Mouse (Mus musculus) fibroblast of lung, adult 2 months (primary cell): ENCODE measurements at regions not wholly inside any gene's neighbourhood (a gene's known extent, or its start where the extent isn't known, plus 50 kb on each side); places are given as distances from the start of the nearest gene placed in this dataset.

Experiments
- DNase-seq: peaks from one replicate; pipeline ENCODE4 v3.0.0-alpha.2; 2011; ENCODE audit warnings: low read depth

GRCm38 (mm10) chr6:140368354-140369069, 55.3 kb upstream of the Plekha5 start:
- DNase-seq: no peak

GRCm38 (mm10) chr6:140367303-140367702, 56.6 kb upstream of the Plekha5 start:
- DNase-seq: no peak

DNA sequence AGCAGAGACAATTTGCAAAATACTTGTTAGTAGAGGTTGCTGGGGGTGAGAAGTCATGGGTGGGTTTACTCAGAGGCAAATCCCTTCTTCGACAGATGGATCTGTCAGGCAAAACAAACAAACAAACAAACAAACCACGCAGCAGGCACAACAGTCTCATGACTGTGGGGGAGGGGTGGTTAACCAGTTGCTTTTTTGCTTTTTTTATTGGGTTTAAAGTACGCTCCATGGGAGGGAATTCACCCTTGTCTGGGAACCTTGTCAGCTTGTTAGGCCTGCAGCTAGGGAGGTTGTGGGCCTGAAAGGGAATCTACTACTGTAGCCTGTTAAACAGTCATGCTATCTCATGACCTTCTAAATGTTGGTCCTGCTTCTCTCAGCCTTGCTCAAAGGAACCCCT, 57.1 kb upstream of the Plekha5 start:
- no peak for DNase-seq

- no peak for DNase-seq
These were observed 62.9 kb upstream of the Plekha5 start for GRCm38 (mm10) chr6:140360996-140361395.

- DNase-seq: no peak
These were observed 66.0 kb upstream of the Plekha5 start for GRCm38 (mm10) chr6:140357901-140358300.

DNA sequence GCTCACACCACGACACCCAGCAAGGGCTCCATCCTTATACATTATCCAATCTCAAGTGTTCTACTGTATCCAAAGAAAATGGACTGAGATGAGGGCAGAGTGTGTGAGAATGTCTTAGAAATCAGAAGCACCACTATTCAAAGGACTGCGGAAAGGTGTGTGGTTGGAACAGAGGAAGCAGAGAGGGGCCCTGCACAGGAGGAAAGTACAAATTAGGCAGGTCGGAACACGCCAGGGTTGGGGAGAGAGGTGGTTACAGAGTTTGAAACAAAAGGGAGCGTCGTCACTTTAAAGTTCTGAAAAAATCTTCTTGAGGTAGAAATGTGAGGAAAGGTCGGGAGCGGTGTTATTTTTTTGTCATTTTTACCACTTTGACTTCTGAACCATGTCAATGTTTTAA, 66.6 kb upstream of the Plekha5 start:
- DNase-seq: no peak

GRCm38 (mm10) chr6:140354082-140354481, 69.8 kb upstream of the Plekha5 start:
- no peak for DNase-seq

- no peak for DNase-seq
These were observed 70.2 kb upstream of the Plekha5 start for GRCm38 (mm10) chr6:140353610-140354009.

DNA sequence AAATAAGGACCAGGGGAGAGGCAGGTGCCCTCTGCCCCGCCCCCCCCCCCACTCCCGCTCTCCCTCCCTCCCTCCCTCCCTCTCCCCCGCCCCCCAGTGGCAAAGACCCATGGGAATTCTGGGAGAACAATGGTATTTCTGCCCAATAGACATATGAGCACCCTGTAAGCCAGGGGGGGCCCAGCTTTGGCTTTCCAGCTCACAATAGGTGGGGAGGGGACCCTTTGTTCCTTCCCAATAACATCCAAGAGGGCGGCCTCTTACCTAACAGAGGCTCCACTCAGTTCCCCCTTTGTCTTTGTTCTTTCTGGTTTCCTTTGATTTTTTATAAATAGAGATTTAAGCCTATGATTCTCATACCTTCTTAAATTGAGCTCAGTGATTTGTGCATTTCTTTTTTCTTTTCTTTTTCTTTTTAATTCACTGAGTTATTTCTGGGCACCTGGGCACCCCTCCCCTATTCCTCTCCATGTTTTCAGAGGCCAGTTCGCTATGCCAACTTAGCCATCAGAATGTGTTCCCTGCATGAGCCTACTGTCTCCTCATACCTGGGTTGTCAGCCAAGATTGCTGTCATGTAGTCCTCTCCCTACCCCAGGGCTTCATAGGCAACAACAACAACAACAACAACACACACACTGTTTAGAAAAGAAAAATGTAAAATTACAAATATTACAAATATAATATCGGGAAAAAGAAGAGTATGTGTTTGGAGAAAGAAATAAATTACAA, 72.3 kb upstream of the Plekha5 start:
- no peak for DNase-seq

GRCm38 (mm10) chr6:140348578-140348977, 75.3 kb upstream of the Plekha5 start:
- DNase-seq: no peak

DNA sequence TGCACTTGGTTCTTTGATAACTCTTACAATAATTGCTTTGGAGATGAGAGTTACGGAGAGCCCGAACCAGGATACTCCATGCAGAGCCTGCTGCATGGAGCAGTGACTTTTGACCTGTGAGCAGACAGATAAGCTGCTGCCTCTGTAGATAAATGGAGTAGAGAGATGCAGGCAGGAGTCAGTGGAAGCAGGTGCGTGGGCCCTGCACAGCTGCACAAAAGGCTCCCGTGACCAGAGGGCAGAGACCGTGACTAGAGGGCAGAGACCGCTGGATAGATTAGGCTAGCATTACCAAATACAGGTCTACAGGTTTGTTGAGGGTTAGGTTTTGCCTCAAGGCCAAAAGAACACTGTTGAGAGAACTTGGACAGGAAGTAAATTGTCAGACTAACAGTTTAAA, 76.9 kb upstream of the Plekha5 start:
- no peak for DNase-seq

DNA sequence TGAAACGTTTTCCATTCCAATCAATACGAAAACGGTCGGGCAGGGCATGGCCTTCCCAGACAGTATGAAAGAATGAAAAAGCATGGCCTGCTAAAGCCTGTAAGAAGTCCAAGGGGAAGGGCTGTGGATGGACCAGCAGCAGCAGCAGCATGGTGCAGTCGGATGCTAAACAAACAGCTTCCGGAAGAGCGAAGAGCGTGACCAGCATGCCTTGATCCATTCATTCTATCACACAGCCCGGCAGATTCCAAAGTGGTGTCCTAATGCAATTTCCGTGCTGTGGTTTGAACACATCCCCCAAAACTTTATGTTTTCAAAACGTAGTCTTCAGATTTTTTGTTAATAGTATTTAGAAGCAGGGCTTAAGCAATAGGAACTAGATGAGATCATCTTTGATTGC, 80.2 kb upstream of the Plekha5 start:
- DNase-seq: no peak

GRCm38 (mm10) chr6:140342881-140343280, 81.0 kb upstream of the Plekha5 start:
- DNase-seq: no peak

DNA sequence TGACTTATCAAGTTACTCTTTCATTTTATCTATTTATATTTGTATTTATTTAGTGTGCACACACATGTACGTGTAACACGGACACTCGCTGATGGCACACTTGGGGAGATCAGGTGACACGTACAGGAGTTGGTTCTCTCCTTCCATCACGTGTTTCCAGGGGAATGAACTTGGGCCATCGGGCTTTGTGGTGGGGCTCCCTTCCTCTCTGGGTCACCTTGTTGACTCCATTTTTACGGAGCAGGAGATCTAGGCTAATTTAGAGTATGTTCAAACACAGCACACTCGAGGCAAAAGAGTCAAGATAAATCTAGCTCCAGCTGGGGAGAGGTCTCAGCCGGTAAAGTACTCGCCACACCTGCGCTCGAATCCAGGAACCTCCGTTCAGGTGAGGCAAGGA, 84.1 kb upstream of the Plekha5 start:
- DNase-seq: no peak

DNA sequence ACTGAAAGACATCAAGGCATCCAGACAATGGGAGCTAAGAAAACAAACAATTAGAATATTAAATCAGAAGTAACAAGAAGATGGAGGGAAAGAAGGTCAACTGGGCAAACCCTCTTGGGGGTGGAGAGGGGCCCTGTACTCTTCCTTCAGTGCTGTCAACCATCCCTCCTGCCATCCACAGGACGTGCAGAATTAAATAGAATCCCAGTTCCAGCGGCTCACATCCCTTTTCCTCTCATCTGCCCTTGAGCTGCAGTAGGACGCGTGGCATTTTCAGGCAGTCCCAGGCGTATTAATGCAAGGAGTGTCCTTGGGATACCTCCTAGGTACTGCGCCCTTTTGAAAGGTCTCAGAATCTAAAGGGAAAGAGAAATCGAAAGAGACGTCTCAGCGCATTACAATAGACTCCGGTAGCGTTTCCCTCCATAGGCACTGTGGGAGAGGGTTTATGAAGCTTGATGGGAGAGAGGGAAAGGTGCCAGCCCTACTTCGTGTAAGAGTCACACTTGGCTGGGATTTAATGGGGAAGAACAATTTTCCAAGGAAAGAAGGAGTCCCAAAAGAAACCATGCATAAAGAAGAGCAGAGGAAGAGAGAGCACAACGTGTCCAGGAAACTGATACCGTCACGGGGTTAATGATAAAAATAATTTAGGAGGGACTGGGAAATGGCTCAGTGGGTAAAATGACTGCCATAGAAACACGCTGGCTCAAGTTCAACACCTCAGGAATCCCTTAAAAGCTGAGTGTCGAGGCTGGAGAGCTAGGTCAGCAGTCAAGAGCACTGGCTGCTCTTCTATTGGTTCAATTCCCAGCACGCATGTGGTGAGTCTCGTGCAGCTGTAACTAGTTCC, 85.7 kb upstream of the Plekha5 start:
- DNase-seq: no peak

- no peak for DNase-seq
These were observed 86.8 kb upstream of the Plekha5 start for GRCm38 (mm10) chr6:140337083-140337491.

- no peak for DNase-seq
These were observed 87.4 kb upstream of the Plekha5 start for GRCm38 (mm10) chr6:140336414-140336941.

DNA sequence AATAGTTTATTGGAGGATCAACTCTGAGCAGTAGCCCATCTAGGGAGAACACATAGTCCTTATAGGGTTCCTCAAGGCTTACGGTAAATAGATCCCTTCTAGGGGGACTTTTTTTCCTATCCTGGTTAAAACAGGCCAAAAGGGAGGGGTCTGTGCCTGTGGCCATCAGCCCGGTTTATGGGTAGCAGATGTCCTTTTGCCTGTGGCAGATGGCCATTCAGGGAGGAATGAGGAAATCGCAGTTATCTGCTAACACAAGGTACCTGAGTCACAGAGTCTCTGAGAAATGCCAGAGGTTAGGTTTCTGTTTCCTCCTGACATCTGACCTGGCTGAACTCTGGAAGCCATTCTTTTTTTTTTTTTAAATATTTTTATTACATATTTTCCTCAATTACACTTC, 90.5 kb upstream of the Plekha5 start:
- no peak for DNase-seq

DNA sequence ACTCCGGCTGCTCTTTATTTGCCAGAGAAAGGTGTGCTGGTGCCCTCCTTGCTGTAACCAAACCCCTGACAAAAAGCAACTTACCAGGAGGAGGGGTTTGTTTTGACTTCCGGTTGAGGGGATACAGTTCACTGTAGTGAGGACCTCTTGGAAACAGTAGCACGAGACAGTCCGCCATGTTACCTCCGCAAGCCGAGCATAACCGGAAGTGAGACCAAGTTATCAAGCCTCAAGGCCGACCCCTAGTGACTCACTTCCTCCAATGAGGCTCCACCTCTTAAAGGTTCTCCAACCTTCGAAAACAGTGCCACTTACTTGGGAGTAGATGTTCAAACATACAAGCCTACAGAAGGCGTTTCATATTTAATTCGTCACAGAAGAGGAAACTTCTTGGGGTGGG, 115.2 kb upstream of the Plekha5 start:
- DNase-seq: no peak

DNA sequence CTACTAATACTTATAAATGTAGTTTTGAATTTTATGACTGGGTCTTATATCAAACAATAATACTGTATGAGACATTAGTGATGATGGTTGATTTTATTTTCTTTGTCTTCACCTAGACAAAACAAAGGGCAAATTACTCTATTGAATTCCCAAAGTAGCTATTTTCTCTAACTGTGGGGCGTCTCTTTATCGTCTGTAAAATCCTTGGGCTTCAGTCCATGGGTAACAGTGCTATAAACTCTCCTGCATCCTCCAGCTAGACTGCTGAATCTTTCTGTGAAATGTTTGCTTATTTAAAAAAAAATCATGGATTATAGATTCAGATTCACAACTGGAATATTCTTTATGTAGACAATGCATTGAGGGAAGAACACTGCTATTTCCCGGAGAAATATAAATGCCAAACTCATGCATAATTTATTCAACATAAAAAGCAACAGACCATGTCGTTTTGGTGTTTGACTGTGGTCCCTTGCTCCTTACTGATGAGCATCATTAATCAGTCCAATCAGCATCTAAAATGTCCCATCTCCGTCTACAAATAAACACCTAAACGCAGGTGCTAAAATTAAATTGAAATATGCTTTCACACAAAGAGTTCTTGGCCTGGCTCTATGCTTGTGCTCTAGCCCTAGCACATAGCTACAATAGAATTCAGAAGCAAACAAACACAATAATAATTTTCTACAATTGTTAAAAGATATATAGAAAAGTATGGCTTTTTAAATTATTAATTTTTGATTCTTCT, 116.9 kb upstream of the Plekha5 start:
- no peak for DNase-seq

DNA sequence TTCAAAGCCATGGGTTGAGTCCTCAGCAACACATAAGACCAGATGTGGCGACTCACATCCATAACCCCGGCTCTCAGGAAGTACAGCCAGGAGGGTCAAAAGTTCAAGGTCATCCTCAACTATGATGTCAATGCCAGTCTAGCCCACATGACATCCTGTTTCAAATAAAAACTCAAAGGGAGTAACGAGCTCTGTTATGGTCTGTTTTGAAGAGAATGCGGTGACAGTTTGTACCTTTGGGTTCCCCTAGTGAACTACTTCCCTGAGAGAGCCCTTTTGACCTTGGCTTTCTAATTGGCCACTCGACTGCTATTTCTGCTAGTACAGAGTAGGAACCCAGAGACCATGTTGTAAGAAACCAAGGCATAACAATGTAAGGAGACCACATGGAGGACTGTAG, 119.7 kb upstream of the Plekha5 start:
- DNase-seq: no peak
